ENCODE assay signal across 14 mouse cellular contexts in the genomic region with DNA sequence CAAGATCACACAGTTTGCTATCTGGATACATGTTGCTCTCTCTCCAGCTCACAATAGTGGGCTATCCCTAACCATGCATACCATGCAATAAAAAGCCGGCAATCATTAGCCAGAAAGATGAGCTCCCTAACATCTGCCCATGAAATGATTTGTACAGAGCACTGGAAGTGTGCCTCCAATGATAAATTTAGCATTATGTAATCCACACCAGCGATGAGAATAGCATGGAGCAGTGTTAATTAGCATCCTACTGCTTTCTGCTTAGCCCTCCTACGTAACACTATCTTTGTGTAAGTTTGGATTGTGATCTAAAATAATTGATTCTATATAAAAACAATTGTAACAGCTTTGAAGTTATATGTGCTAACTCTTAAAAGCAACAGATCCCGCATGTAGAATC.
"Had no signal": no experiment of that assay in that cellular context is flagged by ENCODE, and none has a peak within 500 bp of the region (broad histone marks: within the 10 kb centered on the region; RNA-seq: fewer than 3 reads in every experiment).

No protein-coding gene starts in this region.

- H3K4me3 ChIP-seq: intestine, embryonic 15.5 days; kidney, embryonic 15.5 days; liver, embryonic 13.5 days had no signal

- DNase-seq: kidney, adult 11 months; kidney, adult 8-10 months; kidney, postnatal 10 days; kidney, postnatal 36 days; liver, embryonic 13.5 days; lung, adult 2 months; lung, postnatal 14 days; lung, postnatal 4 days; midbrain, embryonic 14.5 days; thymus, adult 2 months; thymus, postnatal 14 days; thymus, postnatal 4 days had no signal

- H3K27ac ChIP-seq: intestine, embryonic 15.5 days; kidney, embryonic 15.5 days; liver, embryonic 13.5 days had no signal
